Mouse (Mus musculus): ENCODE data around the gene Gm1673. TPM values are rescaled to one million over a fixed set of nuclear protein-coding genes. Genes with fewer than 3 reads are reported as not detected.
A peak's percentile ranks its signal among the peaks of the same experiment; 100 is the strongest.

Gm1673 gene
- polyA plus RNA-seq, 1 experiment from 2014 or later: 252 TPM

- Histone ChIP-seq H3K27ac (ENCODE audit: low read depth, low read length) (no peak overlapping the region), H3K9ac (ENCODE audit: low read length) (no peak overlapping the region), H3K36me3 (ENCODE audit: control insufficient read depth, insufficient read depth, low read length) (no peaks in the 10 kb centered on the region), H3K27me3 (ENCODE audit: control insufficient read depth, insufficient read depth, low read length) (no peaks in the 10 kb centered on the region), H3K4me3 (ENCODE audit: low read depth, low read length) (no peak overlapping the region), H3K9me3 (ENCODE audit: control insufficient read depth, low read length) (peaks cover 3% of the 10 kb centered on the region; the same call in 1 of the 2 replicates), H3K4me2 (no peak overlapping the region), H3K4me1 (ENCODE audit: control insufficient read depth, insufficient read depth, low read length) (no peaks in the 10 kb centered on the region)
- ATAC-seq (ENCODE audit: low FRiP score): no peak
- 65% methylated on average over 4 of the region's 4 CpGs for whole genome bisulfite sequencing
- peak; percentile 84 for DNase-seq (ENCODE audit: low spot score, missing footprints)
Observed at GRCm38 (mm10) chr5:33948314-33948713, 34.9 kb upstream of the Gm1673 start.

- Histone ChIP-seq H3K36me3 (ENCODE audit: control insufficient read depth, insufficient read depth, low read length) (no peaks in the 10 kb centered on the region), H3K9ac (ENCODE audit: low read length) (no peak overlapping the region), H3K4me1 (ENCODE audit: control insufficient read depth, insufficient read depth, low read length) (no peaks in the 10 kb centered on the region), H3K9me3 (ENCODE audit: control insufficient read depth, low read length) (peaks cover 3% of the 10 kb centered on the region; the same call in 1 of the 2 replicates), H3K27ac (ENCODE audit: low read depth, low read length) (no peak overlapping the region), H3K27me3 (ENCODE audit: control insufficient read depth, insufficient read depth, low read length) (no peaks in the 10 kb centered on the region), H3K4me3 (ENCODE audit: low read depth, low read length) (no peak overlapping the region), H3K4me2 (no peak overlapping the region)
- DNase-seq (ENCODE audit: low spot score, missing footprints): no peak
- whole genome bisulfite sequencing: 83% methylated on average over 17 of the region's 17 CpGs
- no peak for ATAC-seq (ENCODE audit: low FRiP score)
Observed at GRCm38 (mm10) chr5:33953471-33954185, 29.6 kb upstream of the Gm1673 start.

- DNase-seq (ENCODE audit: low spot score, missing footprints) (peak; percentile 94), ATAC-seq (ENCODE audit: low FRiP score) (no peak)
- Histone ChIP-seq H3K9ac (ENCODE audit: low read length) (no peak overlapping the region), H3K4me1 (ENCODE audit: control insufficient read depth, insufficient read depth, low read length) (no peaks in the 10 kb centered on the region), H3K36me3 (ENCODE audit: control insufficient read depth, insufficient read depth, low read length) (no peaks in the 10 kb centered on the region), H3K9me3 (ENCODE audit: control insufficient read depth, low read length) (peaks cover 3% of the 10 kb centered on the region; the same call in 1 of the 2 replicates), H3K27me3 (ENCODE audit: control insufficient read depth, insufficient read depth, low read length) (no peaks in the 10 kb centered on the region), H3K4me3 (ENCODE audit: low read depth, low read length) (no peak overlapping the region), H3K27ac (ENCODE audit: low read depth, low read length) (no peak overlapping the region), H3K4me2 (no peak overlapping the region)
- 46% methylated on average over 10 of the region's 10 CpGs for WGBS
Observed at GRCm38 (mm10) chr5:33954354-33954753, 28.9 kb upstream of the Gm1673 start.

- Histone ChIP-seq H3K9ac (ENCODE audit: low read length) (no peak overlapping the region), H3K4me1 (ENCODE audit: control insufficient read depth, insufficient read depth, low read length) (no peaks in the 10 kb centered on the region)
- no peak for DNase-seq (ENCODE audit: low spot score, missing footprints)
Observed at GRCm38 (mm10) chr5:33955868-33956267, 27.4 kb upstream of the Gm1673 start.

GRCm38 (mm10) chr5:33959382-33959781 lies 23.9 kb upstream of the Gm1673 start:
- Histone ChIP-seq H3K4me1 (ENCODE audit: control insufficient read depth, insufficient read depth, low read length) (no peaks in the 10 kb centered on the region), H3K9ac (ENCODE audit: low read length) (no peak overlapping the region), H3K27ac (ENCODE audit: low read depth, low read length) (no peak overlapping the region), H3K9me3 (ENCODE audit: control insufficient read depth, low read length) (no peaks in the 10 kb centered on the region; the same call in 1 of the 2 replicates), H3K4me2 (no peak overlapping the region), H3K27me3 (ENCODE audit: control insufficient read depth, insufficient read depth, low read length) (no peaks in the 10 kb centered on the region), H3K4me3 (ENCODE audit: low read depth, low read length) (no peak overlapping the region), H3K36me3 (ENCODE audit: control insufficient read depth, insufficient read depth, low read length) (no peaks in the 10 kb centered on the region)
- DNase-seq (ENCODE audit: low spot score, missing footprints) (no peak), ATAC-seq (ENCODE audit: low FRiP score) (no peak)
- 83% methylated on average over 4 of the region's 4 CpGs for WGBS

More at GRCm38 (mm10) chr5:33955868-33956267, 27.4 kb upstream of the Gm1673 start:
- Histone ChIP-seq H3K4me3 (ENCODE audit: low read depth, low read length) (no peak overlapping the region), H3K4me2 (no peak overlapping the region), H3K27me3 (ENCODE audit: control insufficient read depth, insufficient read depth, low read length) (no peaks in the 10 kb centered on the region), H3K9me3 (ENCODE audit: control insufficient read depth, low read length) (peaks cover 3% of the 10 kb centered on the region; the same call in 1 of the 2 replicates), H3K27ac (ENCODE audit: low read depth, low read length) (no peak overlapping the region), H3K36me3 (ENCODE audit: control insufficient read depth, insufficient read depth, low read length) (no peaks in the 10 kb centered on the region)
- ATAC-seq (ENCODE audit: low FRiP score): no peak
- 87% methylated on average over 4 of the region's 4 CpGs for WGBS

- Histone ChIP-seq H3K9ac (ENCODE audit: low read length) (no peak overlapping the region), H3K27ac (ENCODE audit: low read depth, low read length) (no peak overlapping the region), H3K4me3 (ENCODE audit: low read depth, low read length) (no peak overlapping the region), H3K4me1 (ENCODE audit: control insufficient read depth, insufficient read depth, low read length) (no peaks in the 10 kb centered on the region), H3K4me2 (no peak overlapping the region), H3K9me3 (ENCODE audit: control insufficient read depth, low read length) (no peaks in the 10 kb centered on the region), H3K27me3 (ENCODE audit: control insufficient read depth, insufficient read depth, low read length) (no peaks in the 10 kb centered on the region), H3K36me3 (ENCODE audit: control insufficient read depth, insufficient read depth, low read length) (peaks cover 4% of the 10 kb centered on the region; the same call in 1 of the 2 replicates)
- DNase-seq (ENCODE audit: low spot score, missing footprints): no peak
- ATAC-seq (ENCODE audit: low FRiP score): no peak
- WGBS: 63% methylated on average over 2 of the region's 2 CpGs
Observed at GRCm38 (mm10) chr5:33974736-33975135, 8.5 kb upstream of the Gm1673 start.

GRCm38 (mm10) chr5:33976267-33976666 lies 7.0 kb upstream of the Gm1673 start:
- no peaks in the 10 kb centered on the region for H3K27me3 ChIP-seq (ENCODE audit: control insufficient read depth, insufficient read depth, low read length)
- H3K9me3 ChIP-seq (ENCODE audit: control insufficient read depth, low read length): no peaks in the 10 kb centered on the region
- H3K27ac ChIP-seq (ENCODE audit: low read depth, low read length): no peak overlapping the region
- no peak overlapping the region for H3K4me3 ChIP-seq (ENCODE audit: low read depth, low read length)
- peaks cover 4% of the 10 kb centered on the region; the same call in 1 of the 2 replicates for H3K36me3 ChIP-seq (ENCODE audit: control insufficient read depth, insufficient read depth, low read length)
- DNase-seq (ENCODE audit: low spot score, missing footprints) (no peak), ATAC-seq (ENCODE audit: low FRiP score) (no peak)
- no peak overlapping the region for H3K9ac ChIP-seq (ENCODE audit: low read length)
- no peak overlapping the region for H3K4me2 ChIP-seq
- WGBS: 41% methylated on average over 3 of the region's 3 CpGs
- H3K4me1 ChIP-seq (ENCODE audit: control insufficient read depth, insufficient read depth, low read length): no peaks in the 10 kb centered on the region

GRCm38 (mm10) chr5:33982731-33983259 lies 438 bp upstream of the Gm1673 start:
- 4% methylated on average over 26 of the region's 26 CpGs for WGBS
- Histone ChIP-seq H3K4me2 (peak overlapping the region; percentile 71), H3K27ac (ENCODE audit: low read depth, low read length) (peak overlapping the region; percentile 71), H3K9ac (ENCODE audit: low read length) (peak overlapping the region; percentile 85), H3K4me3 (ENCODE audit: low read depth, low read length) (peak overlapping the region; percentile 90), H3K27me3 (ENCODE audit: control insufficient read depth, insufficient read depth, low read length) (no peaks in the 10 kb centered on the region), H3K4me1 (ENCODE audit: control insufficient read depth, insufficient read depth, low read length) (peaks cover 18% of the 10 kb centered on the region), H3K36me3 (ENCODE audit: control insufficient read depth, insufficient read depth, low read length) (peaks cover 4% of the 10 kb centered on the region; the same call in 1 of the 2 replicates), H3K9me3 (ENCODE audit: control insufficient read depth, low read length) (no peaks in the 10 kb centered on the region)
- peak; percentile 86 for DNase-seq (ENCODE audit: low spot score, missing footprints)
- peak; percentile 59 for ATAC-seq (ENCODE audit: low FRiP score)

Measured in midbrain, embryonic 11.5 days (tissue).